Mouse (Mus musculus): ENCODE data around the gene Wwc1.
A peak's percentile ranks its signal among the peaks of the same experiment; 100 is the strongest.
"Not testable (repeated sequence)": the region's sequence is repeated elsewhere in the genome, so short reads cannot be mapped to it uniquely, and the experiment has no call there.

The Wwc1 gene

GRCm38 (mm10) chr11:35877651-35878558 is 102.4 kb downstream of the Wwc1 start:
- no peak for DNase-seq

- no peak for DNase-seq
Measured at GRCm38 (mm10) chr11:35873624-35874244, 106.6 kb downstream of the Wwc1 start.

- no peak for DNase-seq
Measured at GRCm38 (mm10) chr11:35870961-35871360, 109.4 kb downstream of the Wwc1 start.

GRCm38 (mm10) chr11:35866140-35866539 is 114.2 kb downstream of the Wwc1 start:
- no peak for DNase-seq

DNA sequence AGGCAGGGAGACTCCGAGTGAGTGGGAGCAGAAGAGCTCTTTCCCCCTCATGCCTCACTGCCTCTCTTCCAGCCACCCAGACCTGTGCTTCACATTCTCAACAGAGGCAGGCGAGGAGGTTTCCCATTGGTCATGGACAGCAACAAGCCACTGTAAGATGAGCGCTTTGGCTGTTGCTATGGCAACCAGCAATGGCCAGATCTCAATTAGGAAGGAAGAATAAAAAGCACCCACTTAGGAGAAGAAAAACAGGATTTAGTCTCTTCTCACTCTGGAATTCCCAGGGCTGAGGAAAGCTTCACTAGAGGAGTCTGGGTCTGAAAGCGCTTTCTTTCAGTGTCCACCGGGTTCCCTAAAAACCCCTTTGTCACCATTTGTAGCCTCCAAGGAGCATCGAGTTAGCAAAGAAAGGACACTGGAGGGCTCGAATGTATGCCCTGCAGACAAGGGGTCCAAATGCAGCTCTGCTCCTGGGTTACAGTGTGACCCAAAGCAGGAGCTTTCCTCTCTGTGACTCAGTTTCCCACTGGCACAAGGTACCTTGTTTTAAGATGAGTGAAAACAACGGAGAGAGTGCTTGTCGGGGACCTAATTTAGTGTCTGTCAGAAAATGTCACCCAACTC is 115.2 kb downstream of the Wwc1 start:
- DNase-seq, result no peak

DNA sequence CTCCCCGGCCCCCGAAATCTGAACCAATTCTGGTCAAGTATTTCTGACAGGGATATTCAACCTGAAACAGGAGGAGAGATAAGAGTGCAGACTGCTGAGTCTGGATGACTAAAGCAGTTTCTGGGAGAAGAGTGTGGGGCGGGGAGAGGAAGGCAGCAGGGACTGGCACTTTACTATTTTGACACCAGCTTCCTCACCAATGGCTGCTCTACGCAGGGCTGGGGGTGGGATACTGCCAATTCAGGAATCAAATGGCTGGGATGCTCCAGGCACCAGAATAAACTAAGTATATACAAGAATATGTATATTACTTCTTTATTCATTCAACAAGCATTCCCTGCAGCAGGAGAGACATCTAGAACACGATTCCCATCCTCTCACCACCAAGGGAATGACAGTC is 116.7 kb downstream of the Wwc1 start:
- no peak for DNase-seq

DNA sequence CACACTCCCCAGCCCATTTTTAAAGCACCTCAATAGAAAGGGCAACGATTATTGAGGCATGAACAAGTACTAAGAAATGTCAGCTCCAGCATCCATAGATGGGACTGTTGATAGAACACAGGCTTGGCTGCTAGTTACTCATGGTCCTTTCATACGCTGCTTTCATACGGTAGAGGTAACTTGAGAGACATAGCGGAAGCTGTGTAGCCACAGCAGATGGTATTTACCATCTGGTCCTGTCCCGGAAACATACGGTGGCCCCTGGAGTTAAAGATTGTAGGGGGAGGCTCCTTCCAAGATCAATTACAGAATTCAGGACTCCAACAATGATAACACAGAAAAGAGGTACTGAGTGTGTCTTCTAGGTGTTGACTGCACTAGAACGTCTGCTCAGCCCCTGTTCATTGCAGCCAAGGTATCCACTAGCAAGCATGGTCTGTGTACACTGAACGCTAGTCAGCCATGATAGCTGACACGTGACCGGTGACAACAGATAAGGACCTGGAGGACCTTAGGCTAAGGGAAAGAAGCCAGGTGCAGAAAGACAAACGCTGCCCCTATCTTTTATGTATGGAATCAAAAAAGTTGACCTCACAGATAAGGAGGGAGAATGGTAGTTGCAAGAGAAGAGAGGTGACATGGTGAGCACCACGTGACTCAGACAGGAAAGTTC is 122.8 kb downstream of the Wwc1 start:
- no peak for DNase-seq

DNA sequence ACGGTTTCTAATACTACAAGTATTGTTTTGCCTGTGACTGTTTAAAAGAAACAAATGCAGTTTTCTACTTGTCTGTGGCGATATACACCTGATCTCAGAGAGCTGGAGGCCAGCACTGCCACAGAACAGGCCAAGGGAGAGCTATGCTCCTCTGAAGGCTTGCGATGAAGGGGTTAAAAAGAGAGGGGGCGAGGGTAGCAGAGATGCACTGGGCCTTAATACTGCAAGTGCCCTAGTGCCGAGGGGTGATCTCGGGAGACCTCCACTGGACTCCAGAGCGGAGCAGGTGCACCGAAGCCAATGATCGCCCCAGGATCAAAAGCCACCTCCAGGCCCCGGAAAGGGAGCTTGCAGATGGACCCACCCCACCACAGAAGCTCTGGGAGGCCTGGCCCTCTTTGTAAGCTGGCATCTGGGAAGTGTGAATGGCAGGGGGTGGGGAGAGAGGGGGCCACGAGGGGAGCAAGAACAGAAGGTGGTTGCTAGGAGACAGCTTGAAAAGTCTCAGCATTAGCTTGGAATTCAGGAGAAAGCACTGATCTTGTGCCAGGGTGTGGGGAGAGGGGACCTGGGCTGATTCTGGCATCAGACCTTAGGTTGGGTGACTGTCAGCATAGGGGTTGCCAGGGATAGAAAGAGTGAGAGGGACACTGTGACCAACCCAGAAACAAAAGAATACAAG is 123.8 kb downstream of the Wwc1 start:
- DNase-seq, result no peak

- DNase-seq, result no peak
Measured at GRCm38 (mm10) chr11:35855567-35855966, 124.8 kb downstream of the Wwc1 start.

GRCm38 (mm10) chr11:35854941-35855340 is 125.4 kb downstream of the Wwc1 start:
- DNase-seq, result no peak

DNA sequence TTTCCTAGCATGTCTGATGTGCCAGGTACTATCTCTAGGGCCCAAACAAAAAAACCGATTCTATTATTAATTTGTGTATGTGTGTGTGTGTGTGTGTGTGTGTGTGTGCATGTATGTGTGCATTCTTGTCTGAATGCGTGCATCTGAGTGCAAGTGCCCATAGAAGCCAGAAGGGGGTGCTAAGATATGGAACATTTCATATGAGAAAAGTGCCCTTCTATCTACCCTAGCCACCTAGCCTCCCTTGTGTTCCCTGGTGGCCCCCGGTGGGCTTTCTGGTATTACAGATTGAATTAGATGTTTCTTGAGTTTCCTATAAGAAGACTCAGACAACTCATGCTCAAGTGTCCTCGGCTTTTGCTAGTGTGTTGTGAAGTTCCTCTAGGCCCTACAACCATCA is 126.7 kb downstream of the Wwc1 start:
- no peak for DNase-seq

DNA sequence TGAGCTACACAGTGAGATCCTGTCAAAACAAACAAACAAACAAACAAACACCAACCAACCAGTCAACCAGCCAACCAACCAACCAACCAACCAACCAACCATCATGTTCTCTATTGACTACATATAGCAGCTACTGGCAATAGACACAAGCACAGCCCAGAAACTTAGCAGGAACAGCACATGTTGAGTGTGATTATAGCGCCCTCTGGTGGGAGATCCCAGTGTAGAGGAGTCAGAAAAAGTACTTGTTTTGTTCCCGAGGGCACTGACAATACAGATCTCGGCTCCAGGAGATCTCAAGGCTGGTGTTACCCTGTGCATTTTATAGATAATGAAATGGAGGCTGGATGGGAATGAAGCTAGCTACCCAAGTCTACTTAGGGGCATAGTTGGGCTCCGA is 127.6 kb downstream of the Wwc1 start:
- no peak for DNase-seq

DNA sequence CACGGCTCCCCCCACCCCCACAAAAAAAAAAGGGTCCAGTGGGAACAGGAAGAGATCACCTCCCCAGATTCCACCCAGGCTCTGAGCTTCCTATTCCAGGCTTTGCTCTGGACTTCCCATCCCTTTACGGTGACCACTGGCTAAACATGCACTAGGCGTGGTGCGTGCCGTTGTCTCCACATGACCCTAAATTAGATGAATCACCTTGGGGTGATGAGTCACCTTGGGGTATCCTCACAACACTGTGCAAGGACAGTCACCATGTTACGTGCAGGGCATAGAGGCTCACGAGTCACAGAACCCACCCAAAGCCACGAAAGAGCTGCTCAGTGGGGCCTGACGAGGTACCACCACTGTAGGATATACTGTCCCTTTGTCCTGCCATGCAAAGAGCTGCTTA is 136.0 kb downstream of the Wwc1 start:
- no peak for DNase-seq

DNA sequence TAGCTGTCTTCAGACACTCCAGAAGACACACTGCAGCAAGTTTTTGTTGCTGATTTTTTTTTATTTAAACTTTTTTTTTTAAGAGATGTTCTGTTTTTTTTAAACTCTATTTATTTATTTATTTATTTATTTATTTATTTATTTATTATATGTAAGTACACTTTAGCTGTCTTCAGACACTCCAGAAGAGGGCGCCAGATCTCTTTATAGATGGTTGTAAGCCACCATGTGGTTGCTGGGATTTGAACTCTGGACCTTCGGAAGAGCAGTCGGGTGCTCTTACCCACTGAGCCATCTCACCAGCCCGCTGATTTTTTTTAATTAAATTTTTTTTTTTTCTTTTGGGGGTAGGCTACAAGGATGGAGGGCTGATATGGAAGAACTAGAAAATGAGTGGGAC is 137.8 kb downstream of the Wwc1 start:
- DNase-seq, result not testable (repeated sequence)

DNA sequence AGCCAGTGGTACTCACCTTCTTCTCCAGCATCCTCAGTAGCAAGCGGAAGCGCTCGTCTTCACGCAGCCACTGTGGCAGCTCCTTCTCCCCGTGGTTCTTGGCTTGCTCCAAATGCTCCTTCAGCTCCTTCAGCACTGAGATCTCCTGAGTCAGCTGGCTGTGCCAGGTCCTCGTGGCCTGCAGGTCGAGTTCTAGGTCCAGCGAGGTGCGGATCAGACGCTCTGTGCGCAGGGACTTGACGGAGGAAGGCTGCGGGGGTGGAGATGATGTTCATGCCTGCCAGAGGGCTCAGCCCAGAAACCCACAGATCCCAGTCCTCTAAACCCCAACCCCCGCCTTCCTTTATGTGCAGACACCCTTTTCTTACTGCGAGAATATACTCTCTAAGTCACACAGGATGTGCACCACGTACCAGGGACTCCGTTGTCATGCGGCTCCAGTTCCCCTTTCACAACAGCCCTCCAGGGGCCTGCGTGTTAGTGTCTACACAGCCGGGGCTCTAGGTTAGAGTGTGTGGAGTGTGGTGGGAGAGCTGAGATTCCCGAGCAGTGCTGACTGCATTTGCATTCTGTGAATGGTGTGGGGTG is 138.5 kb downstream of the Wwc1 start:
- DNase-seq, result no peak

DNA sequence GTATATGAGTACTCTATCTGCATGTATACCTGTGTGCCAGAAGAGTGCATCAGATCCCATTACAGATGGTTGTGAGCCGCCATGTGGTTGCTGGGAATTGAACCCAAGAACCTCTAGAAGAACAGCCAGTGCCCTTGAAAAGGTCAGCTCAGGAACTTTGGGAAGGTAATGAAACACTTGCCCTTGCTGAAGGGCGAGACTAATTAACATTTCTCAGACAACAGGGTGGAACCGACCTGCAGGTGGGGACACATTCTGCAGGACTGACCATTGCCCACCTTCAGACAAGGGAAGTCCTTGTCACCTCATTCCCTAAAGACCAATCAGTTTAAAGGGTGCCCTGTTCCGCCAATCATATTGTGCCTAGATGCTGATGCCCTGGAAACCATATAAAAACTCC is 139.5 kb downstream of the Wwc1 start:
- DNase-seq, result not testable (repeated sequence)

- no peak for DNase-seq
Measured at GRCm38 (mm10) chr11:35840282-35840681, 140.0 kb downstream of the Wwc1 start.

DNA sequence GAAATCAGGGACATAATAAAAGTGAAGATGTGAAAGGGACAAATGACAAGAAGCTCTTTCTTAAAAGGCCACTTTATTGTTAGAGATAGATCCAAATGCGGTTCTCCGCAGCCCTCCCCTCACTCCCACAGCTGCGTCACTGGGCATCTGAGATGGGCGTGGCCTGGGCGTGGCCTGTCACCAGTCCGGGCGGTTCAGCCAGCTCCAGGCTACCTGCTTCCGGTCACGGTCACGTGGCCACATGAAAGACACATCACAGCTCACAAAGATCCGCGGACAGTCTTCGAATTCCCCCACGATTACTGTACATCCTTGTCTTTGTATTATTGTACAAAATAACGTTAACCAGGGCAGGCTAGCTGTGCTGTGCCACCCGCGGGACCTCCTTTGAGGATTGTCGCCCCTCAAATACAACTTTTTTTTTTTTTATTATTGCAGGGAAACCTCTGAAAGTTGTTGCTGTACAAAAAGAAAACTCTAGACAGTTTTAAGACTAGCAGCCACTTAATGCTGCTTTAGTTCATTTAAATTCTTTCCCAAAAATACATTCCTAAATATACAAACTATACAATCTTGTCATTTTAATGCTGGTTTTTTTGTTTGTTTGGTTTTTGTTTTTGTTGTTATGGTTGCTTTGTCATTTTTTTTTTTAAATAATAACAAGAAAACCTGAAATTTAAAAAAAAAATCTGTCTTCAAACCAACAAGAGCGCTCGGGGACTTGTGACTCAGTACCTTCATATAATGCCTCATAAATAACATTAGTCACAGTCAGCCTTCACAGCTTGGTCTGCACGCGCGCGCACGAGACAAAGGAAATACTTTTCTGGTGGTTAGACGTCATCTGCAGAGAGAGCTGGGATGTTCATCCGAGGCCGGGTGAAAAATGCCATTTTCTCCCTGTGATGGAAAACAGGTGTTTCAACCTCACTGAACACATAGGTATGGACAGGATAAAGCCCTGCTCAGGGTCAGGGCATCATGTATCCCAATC is 141.7 kb downstream of the Wwc1 start:
- peak; percentile 87 for DNase-seq

DNA sequence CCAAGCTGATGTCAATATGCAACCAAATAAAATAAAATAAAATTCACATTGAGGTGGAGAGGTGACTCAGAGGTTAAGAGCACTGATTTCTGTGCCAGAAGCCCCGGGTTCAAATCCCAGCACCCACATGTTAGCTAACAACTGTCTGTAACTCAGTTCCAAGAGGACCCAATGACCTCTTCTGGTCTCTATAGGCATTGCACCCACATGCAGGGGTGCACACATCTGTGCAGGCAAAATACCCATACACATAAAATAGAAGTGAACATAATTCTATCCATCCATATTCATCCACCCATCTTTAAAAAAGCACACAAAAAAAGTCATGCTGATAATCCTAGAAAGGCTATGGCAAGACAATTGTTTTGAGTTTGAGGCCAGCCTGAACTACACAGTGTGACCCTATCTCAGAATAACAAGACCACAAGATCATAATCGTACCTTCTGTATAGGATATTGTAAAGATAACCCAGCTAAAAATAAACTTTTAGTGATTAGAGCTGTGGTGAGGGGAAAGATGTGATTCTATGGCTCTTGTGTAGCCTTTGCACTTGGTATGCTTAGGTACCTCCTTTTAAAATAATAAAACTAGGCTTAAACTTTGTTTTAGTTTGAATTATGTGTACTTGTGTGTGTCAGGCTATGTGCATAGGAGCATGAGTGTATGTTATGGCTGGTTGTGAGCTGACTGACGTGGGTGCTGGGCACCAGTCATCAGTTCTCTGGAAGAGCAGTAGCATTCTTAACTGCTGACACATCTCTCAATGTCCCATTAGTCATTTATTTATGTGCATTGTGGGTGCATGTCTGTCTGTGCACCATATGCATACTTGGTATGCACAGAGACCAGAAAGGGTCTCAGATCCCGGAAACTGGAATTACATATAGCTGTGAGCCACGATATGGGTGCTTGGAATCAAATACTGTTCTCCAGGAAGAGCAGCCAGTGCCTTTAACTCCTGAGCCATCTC is 142.9 kb downstream of the Wwc1 start:
- no peak for DNase-seq

Measured in cerebellum, adult 11-12 months (tissue).